Mouse (Mus musculus) kidney, postnatal 10 days (tissue): ENCODE results near the gene Zfp87.
A peak's percentile ranks its signal among the peaks of the same experiment; 100 is the strongest.

ENCODE experiments used
- DNase-seq: peaks from one replicate; pipeline ENCODE4 v3.0.0; 2021; ENCODE audit warnings: mixed read lengths

The Zfp87 gene

DNA sequence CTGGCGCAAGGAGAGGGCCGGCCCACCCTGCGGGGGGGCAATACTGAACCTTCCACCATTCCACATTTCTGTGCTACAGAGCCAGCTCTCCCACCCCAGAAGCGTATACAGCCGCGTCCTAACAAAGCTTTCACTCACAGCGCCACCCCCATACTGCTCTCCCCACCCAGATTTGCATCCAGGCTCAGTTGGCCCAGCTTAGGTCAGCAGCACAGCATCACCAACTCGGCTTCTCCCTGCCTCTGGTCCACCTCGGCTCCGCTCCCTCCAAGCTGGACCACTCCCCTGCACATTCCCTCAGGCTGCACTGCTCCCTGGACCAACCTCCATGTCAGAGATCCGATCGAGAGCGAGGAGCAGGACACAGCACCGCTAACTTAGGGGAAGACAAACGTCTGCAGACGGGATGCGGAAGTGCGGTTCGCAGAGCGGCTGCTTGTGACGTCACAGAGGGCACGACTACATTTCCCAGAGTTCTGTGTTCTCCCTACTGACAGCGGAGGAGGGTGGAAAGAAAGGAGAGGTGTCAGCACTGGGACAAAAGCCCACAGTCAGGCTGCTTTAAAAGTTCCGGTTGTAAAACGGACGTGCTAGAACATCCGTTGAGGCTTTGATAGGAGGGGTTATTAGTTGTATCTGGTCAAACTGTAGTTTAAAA, at the start of gene Zfp87, which contains the start of gene Gm26965:
TSS of gene Zfp87 (minus strand) at position 425 of the 658 bp plus-strand sequence.
TSS of gene Gm26965 (minus strand) at position 399 of the 658 bp plus-strand sequence.
- peak; percentile 96 for DNase-seq

DNA sequence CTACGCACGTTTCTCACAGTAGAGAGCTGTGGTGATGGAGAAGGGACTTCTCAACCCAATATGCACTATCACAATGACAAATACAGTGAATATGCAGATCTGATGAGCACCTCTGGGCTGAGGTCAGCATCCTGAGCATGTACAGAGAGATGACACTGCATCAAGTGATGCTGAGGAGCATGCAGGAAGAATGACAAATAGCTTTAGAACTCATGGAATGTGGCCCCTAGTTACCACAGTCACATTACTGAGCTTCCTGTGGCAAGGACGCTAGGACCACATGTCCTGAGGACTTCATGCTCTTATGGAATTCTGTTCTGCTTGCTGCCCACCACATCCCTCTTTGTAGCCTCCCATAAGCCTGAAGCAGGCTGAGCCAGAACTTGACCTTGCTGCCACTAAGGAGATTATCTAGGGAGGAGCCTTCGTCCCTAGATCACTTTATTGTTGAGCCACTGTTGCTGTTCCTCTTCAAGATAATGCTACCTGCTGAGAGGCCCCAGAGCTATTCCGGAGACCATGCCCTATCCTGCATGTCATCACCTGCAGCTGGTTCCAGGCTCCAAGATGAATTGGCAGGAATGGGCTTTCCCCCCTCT, 46.7 kb upstream of the Zfp87 start:
- no peak for DNase-seq

DNA sequence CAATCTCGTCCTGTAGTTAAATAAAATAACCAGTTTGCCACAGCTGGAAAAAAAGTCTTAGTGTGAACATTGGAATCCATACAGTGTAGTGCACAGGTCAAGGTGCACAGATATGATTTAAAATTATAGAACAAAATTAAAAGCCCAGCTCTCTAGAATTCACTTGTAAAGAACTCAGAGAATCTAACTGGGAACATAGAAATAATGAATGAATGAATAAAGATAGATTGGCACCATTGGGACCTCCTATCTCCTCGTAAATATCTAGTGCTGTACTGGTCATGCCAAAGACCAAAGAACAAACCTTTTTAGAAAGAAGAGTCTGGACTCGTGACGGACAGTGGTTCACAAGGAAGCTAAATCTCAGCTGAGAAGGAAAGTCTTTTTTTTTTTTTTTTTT, 27.8 kb upstream of the Zfp87 start, which contains the start of gene Zfp748:
TSS of gene Zfp748 (minus strand) at position 101 of the 400 bp plus-strand sequence.
- DNase-seq, result no peak

DNA sequence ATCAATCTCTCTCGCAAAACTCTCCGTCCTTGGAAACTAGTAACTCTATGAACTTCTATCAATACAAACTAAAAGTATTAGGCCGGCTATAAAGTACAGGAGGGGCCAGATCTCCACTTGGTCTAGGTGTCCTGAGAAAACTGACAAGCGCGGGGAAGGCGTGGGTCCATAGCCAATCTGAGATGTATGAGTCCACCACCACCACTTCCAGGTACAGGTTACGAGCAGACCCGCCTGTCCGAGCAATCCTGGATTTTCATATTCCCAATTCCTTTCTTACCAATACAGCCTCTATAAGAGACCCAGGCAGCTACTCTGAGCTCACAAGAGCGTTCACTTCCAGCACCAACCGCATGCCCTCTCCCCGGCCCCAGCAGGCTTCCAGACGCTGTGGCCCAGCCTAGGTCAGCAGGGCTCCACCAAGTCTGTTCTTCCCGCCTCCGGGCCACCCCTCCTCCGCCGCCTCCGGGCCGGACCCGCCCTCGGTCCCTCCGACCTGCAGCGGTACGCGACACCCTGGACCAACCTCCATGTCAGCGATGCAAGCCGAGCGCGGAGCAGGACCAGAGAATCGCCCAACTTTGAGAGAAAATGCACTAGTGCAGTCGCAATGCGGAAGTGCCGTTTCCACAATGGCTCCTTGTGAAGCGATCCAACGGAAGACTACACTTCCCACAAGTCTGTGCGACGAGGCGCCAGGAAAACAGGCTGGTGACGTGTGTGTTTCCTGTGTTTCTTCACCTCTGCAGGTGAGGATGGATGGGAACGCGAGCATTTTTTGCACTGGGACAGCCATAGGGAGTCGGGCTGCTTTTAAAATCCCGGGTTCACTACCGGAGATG, 26.7 kb upstream of the Zfp87 start:
- DNase-seq, result peak; percentile 89

DNA sequence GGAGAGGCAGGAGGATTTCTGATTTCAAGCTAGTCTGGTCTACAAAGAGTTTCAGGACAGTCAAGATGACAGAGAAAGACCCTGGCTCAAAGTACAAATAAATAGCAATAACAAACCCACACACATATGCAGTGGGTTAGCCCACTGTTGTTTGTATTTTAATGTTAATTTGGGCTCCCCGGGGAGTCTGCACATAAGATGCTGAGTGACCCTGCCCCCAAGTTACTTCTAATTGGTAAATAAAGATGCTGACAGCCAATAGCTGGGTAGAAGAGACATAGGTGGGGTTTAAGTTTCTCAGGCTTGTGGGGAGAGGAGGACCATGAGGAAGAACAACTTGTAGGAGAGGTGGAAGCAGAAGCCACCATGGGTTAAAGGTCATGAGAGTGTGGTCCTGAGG, 20.0 kb upstream of the Zfp87 start:
- no peak for DNase-seq

DNA sequence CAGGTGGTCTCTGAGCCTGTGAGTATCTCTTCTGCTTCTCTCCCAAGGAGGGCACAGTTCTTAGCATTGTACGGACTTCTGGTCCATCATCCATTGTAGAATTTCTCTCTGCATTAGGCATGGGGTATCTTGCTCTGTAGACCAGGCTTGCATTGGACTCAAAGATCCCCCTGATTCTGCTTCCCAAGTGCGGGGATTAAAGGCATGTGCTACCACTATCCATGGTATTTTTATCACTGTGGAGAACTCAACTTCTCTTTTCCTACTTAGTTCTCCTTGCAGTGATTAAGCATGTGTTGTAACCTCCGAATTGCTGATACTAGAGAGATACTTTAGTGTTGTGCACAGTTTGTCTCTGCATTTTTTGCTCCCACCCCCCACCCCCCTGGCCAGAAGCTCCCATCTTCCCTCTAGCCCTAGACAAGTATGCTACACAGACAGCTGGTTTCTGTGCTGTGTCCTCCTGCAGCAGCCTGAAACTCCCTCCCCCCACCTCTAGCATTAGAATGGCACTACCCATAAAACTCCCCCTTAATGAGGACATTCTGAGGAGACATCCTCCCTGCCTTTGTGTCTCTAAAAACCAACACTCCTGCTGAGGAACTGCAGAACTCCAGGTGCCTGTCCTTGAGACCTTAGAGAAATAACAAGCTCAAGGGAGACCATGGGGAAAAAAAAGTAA, 1.2 kb upstream of the Zfp87 start:
- no peak for DNase-seq

DNA sequence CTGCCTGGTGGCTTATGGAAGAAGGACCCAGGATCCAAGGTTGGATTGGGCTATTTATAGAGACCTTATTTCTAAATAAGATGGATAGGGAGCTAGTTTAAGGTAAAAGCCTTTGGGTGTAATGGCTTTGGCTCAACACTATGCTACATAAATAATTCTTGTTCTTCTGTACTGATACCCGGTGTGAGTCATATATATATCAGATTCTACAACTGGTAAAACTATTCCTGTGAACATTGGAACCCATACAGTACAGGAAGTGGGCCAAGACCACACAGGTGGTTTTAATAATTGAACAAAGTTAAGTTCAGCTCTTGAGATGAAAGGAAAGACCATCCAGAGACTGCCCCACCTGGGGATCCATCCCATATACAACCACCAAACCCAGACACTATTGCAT, 25.1 kb downstream of the Zfp87 start:
- no peak for DNase-seq

DNA sequence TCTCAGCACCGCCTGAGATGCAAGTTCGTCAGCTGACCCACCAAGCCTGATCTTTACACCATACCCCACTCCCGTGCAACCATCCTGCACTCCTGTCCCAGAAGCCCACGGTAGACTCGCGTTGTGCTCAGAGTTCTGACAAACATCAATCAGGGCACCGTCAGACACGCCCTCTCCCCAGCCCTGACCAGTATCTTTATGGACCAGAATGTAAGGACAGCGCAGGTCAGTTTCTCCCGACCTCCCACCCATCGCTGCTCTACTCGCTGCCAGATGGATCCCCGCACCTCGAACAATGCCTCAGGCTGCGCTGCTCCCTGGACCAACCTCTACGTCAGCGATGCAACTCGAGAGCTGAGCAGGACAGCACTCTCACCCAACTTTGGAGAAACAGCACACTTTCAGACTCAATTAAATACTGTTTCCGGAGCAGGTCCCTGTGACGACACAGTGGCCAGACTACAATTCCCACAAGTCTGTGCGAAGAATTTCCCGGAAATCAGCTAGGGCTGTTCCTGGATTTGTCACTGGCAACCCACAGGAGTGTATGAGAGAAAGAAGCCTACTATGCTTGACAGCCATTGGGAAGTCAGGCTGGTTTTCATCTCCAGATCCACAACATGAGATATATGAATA, 25.8 kb downstream of the Zfp87 start, which contains the start of gene Zfp58:
TSS of gene Zfp58 (minus strand) at position 472 of the 636 bp plus-strand sequence.
- DNase-seq, result peak; percentile 89

DNA sequence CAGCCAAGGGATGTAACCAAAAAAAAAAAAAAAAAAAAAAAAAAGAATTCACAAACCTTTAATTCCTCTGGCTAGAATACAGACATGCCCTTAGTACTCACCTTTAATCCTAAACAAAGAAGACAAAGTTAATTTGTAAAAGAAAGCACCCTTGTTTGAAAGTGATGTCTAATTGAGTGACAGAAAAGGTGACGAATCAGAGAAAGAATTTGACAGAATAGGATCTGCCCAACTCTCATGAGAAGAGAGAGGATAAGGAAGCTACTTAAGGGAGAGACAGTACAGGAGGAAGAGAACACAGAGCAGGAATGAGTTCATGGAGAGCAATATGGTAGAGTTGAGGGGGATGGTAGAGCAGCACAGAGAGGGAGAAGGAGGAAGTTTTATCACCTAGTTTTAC, 30.3 kb downstream of the Zfp87 start:
- DNase-seq, result no peak

DNA sequence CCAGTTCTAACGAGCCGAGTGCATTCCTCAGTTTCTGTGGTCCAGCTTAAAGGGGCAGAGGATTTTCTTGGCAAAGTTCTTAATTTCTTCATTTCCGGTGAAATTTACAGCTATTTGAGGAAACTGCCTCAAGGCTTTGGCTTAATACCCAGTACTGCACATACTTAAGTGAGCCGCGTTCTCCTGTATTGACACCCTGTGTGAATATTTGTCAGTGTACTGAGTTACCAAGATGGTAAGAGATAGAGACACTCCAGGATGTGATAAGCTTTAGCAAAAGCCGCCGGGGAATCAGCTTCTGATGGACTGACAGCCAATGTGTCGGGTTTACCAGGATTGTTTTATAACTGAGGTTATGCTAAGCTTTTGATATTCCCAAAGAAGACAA, 41.6 kb downstream of the Zfp87 start:
- peak; percentile 9 for DNase-seq

DNA sequence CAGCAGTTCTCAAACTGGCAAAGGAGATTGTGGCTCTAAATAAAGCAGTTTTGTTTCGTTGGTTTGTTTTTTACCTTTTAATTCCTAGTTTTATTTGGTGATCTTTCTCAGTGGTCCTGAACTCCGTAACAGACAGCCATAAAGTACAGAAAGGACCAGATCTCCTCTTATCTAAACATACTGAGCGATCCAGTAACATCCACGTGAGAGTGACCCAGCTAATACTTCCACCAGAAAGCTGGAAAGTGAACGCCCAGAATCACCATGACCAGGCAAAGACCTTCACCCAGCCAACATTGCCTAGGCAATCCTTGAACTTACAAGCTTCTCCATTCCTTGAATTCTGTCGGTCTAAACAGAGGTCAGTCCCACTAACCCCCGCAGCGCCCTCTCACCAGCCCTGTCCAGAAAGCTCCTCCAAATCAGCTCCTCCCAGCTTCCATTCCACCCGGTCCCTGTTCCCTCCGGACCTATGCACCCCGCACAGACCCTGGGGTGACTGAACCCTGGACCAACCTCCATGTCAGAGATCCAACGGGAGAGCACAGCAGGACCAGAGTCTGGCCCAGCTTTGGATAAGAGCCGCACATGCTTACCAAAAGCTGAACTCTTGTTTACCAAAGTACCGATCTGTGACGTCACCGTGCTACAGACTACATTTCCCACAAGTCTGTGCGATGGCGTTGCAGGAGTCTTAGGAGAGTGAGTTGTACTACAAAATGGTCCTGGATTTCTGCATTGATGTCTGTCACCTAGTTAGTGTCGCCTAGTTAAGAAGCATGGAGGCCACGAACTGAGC, 42.2 kb downstream of the Zfp87 start, which contains the start of gene Zfp874b:
TSS of gene Zfp874b (minus strand) at position 634 of the 799 bp plus-strand sequence.
- DNase-seq, result peak; percentile 92

DNA sequence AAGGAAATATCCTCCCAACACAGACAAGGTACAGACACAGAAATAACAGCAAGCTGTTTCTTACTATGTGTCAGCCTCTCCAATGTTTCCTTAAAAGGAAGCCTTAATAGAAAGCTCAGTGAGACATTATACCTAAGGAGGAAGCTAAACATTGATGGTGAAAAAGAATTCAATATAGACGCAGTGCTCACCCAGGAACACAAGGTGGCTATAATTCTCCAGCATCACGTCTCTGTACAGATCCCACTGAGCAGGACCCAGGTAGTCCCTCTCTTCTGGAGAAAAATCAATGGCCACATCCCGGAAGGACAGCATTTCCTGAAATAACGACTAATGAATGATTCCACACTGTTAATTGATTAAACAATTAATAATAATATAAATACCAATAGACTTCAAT, 44.4 kb downstream of the Zfp87 start:
- no peak for DNase-seq

DNA sequence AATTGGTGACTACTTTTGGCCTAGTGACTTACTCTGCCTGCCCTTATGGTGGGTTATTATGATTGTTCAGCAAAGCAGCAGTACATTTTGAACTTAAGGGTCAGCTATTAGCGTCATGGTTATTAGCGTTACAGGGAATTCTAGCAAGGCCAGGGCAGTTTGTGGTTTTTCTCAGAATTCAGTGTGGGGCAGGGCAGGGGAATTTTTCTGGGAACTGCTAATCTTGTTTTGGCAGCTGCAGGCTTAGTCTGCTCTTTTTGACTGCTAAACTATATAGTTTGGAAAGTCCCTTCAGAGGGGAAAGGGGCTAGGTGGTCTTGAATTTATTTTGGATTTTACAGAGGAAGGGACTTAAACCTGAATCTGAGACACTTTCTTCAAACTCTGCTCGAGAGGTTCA, 56.7 kb downstream of the Zfp87 start:
- no peak for DNase-seq
